Mouse (Mus musculus): ENCODE data around the gene Lekr1. TPM values are rescaled to one million over a fixed set of nuclear protein-coding genes. Genes with fewer than 3 reads are reported as not detected.

Lekr1 gene
- polyA plus RNA-seq (2016; fragmentation: Nextera tagmentation; extraction: Ambion mirVana) = 6.1 and 7.6 TPM in 2 replicates

DNA sequence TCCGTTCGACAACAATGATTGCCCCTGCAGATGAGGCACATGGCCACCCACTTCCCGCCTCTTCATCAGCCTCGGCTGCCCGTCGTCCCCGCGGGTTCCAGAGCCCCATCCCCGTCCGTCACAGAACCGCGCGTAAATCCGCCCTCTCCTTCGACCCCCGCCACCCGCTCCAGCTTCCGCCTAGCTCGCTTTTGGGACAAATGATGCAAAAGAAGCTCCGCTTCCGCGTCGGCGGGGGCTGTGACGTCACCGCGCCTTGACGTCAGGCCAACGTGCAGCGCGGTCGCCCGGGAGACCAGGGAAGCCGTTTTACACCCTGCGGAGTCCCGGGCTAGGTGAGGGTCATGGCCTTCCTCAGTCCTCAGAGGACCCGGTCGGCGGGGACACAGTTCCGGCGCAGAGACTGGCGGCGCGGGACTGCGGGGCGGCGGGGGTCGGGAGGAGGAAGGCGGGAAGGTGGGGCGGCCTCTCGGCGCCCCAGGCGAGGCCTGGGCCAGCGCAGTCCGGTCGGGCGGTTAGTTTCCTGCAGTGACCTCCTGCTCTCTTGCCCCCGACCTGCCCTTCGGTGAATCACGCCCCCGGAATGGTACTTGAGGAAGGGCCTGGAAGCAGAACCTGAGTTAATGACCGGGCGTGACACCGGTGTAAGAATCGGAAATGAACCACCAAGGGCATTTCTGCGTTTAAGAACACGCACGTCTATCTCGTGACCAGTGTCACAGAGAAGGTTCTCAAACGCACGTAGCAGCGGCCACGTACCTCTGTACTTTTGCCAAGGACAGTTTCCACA lies at the start of gene Lekr1:
Gene Lekr1, plus strand, starts transcription at position 252 of the 790 bp plus-strand sequence.
- no peaks in the 10 kb centered on the region for H3K9me3 ChIP-seq
- 2% methylated on average over 72 of the region's 73 CpGs for WGBS
- H3K9ac ChIP-seq = peak within 1 kb of the TSS; percentile 56
- peak within 1 kb of the TSS; percentile 57; the same call in 1 of the 2 replicates for H3K27ac ChIP-seq
- no peaks in the 10 kb centered on the region for H3K27me3 ChIP-seq (replicated peaks)
- H3K4me2 ChIP-seq (replicated peaks) = peak within 1 kb of the TSS; percentile 70
- H3K36me3 ChIP-seq = no peaks in the 10 kb centered on the region
- no peaks in the 10 kb centered on the region for H3K4me1 ChIP-seq
- peak within 1 kb of the TSS; percentile 63 for H3K4me3 ChIP-seq
- ATAC-seq (ENCODE audit: low FRiP score, low read depth) = peak; percentile 94

DNA sequence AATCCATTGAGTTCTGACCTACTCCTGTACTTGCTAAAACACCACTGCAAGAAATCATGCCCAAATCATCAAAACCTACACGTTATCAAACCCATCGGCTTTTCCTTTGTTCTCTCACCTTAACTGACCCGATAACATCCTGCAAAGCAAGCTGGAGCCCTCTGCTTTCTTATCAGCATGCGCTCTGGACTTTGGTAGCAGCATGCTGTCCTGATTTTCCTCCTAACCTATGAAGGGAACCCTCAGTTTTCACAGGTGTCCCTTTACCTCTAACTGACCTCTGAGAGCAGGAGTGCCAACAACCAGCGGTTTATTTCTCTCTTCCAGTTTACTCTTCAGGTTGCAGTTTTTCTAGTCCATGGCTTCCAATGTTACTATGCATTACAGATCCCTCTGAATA lies 48.5 kb upstream of the Lekr1 start:
- ATAC-seq (ENCODE audit: low FRiP score, low read depth) = no peak
- Histone ChIP-seq H3K4me2 (replicated peaks) (no peak overlapping the region), H3K27ac (no peak overlapping the region), H3K36me3 (no peaks in the 10 kb centered on the region), H3K9ac (no peak overlapping the region), H3K4me3 (no peak overlapping the region), H3K27me3 (replicated peaks) (no peaks in the 10 kb centered on the region), H3K9me3 (no peaks in the 10 kb centered on the region), H3K4me1 (no peaks in the 10 kb centered on the region)
- 84% methylated on average over 5 of the region's 5 CpGs for WGBS

- no peaks in the 10 kb centered on the region for H3K9me3 ChIP-seq
- no peak overlapping the region for H3K4me3 ChIP-seq
- H3K27ac ChIP-seq = no peak overlapping the region
- no peak for ATAC-seq (ENCODE audit: low FRiP score, low read depth)
- 88% methylated on average over 4 of the region's 4 CpGs for WGBS
- no peaks in the 10 kb centered on the region for H3K4me1 ChIP-seq
- no peak overlapping the region for H3K4me2 ChIP-seq (replicated peaks)
- H3K9ac ChIP-seq = no peak overlapping the region
- no peaks in the 10 kb centered on the region for H3K36me3 ChIP-seq
- H3K27me3 ChIP-seq (replicated peaks) = no peaks in the 10 kb centered on the region
These were observed 46.7 kb upstream of the Lekr1 start for GRCm38 (mm10) chr3:65619340-65619739.

GRCm38 (mm10) chr3:65623057-65623456 lies 43.0 kb upstream of the Lekr1 start:
- 96% methylated on average over 6 of the region's 6 CpGs for WGBS
- Histone ChIP-seq H3K27me3 (replicated peaks) (no peaks in the 10 kb centered on the region), H3K9ac (no peak overlapping the region), H3K4me1 (0 out of 2 replicates have a peak, but pooled peaks cover 6% of the 10 kb centered on the region), H3K4me2 (replicated peaks) (no peak overlapping the region), H3K4me3 (no peak overlapping the region), H3K9me3 (no peaks in the 10 kb centered on the region), H3K36me3 (no peaks in the 10 kb centered on the region), H3K27ac (no peak overlapping the region)
- no peak for ATAC-seq (ENCODE audit: low FRiP score, low read depth)

GRCm38 (mm10) chr3:65625496-65626289 lies 40.3 kb upstream of the Lekr1 start:
- Histone ChIP-seq H3K4me3 (no peak overlapping the region), H3K4me2 (replicated peaks) (no peak overlapping the region), H3K9me3 (no peaks in the 10 kb centered on the region), H3K9ac (no peak overlapping the region), H3K27me3 (replicated peaks) (no peaks in the 10 kb centered on the region), H3K27ac (no peak overlapping the region), H3K4me1 (0 out of 2 replicates have a peak, but pooled peaks cover 6% of the 10 kb centered on the region), H3K36me3 (no peaks in the 10 kb centered on the region)
- ATAC-seq (ENCODE audit: low FRiP score, low read depth) = no peak
- WGBS = 85% methylated on average over 8 of the region's 8 CpGs

GRCm38 (mm10) chr3:65626290-65626914 lies 39.6 kb upstream of the Lekr1 start:
- no peak overlapping the region for H3K4me3 ChIP-seq
- no peaks in the 10 kb centered on the region for H3K27me3 ChIP-seq (replicated peaks)
- H3K9me3 ChIP-seq = no peaks in the 10 kb centered on the region
- H3K36me3 ChIP-seq = no peaks in the 10 kb centered on the region
- H3K27ac ChIP-seq = no peak overlapping the region
- H3K4me2 ChIP-seq (replicated peaks) = no peak overlapping the region
- 88% methylated on average over 7 of the region's 7 CpGs for WGBS
- no peak overlapping the region for H3K9ac ChIP-seq
- no peak for ATAC-seq (ENCODE audit: low FRiP score, low read depth)
- 0 out of 2 replicates have a peak, but pooled peaks cover 6% of the 10 kb centered on the region for H3K4me1 ChIP-seq

GRCm38 (mm10) chr3:65627021-65627706 lies 38.9 kb upstream of the Lekr1 start:
- peak; percentile 56; the same call in 1 of the 2 replicates for ATAC-seq (ENCODE audit: low FRiP score, low read depth)
- WGBS = 42% methylated on average over 6 of the region's 6 CpGs
- H3K27me3 ChIP-seq (replicated peaks) = no peaks in the 10 kb centered on the region
- H3K9me3 ChIP-seq = no peaks in the 10 kb centered on the region
- H3K4me1 ChIP-seq = 0 out of 2 replicates have a peak, but pooled peaks cover 6% of the 10 kb centered on the region
- H3K36me3 ChIP-seq = no peaks in the 10 kb centered on the region
- no peak overlapping the region for H3K4me3 ChIP-seq
- no peak overlapping the region for H3K4me2 ChIP-seq (replicated peaks)
- H3K9ac ChIP-seq = no peak overlapping the region
- H3K27ac ChIP-seq = no peak overlapping the region

DNA sequence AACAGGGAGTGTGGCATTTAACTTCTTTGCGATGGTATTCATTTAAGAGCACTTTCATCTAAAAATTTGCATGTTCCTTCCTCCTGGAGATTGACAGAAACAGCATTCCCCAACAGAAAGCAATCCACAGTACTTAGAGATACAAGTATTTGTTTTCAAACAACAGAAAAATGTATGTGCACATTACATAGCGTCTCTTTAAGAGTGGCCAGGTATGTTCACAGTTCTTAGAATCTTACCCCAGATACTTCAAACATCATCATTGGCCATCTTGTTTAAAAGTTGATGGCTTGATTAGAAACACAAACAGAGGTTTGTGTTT lies 38.4 kb upstream of the Lekr1 start:
- no peak overlapping the region for H3K9ac ChIP-seq
- ATAC-seq (ENCODE audit: low FRiP score, low read depth) = no peak
- H3K9me3 ChIP-seq = no peaks in the 10 kb centered on the region
- WGBS = 88% methylated on average over 2 of the region's 2 CpGs
- H3K27me3 ChIP-seq (replicated peaks) = no peaks in the 10 kb centered on the region
- 0 out of 2 replicates have a peak, but pooled peaks cover 6% of the 10 kb centered on the region for H3K4me1 ChIP-seq
- no peak overlapping the region for H3K27ac ChIP-seq
- no peaks in the 10 kb centered on the region for H3K36me3 ChIP-seq
- no peak overlapping the region for H3K4me2 ChIP-seq (replicated peaks)
- no peak overlapping the region for H3K4me3 ChIP-seq

DNA sequence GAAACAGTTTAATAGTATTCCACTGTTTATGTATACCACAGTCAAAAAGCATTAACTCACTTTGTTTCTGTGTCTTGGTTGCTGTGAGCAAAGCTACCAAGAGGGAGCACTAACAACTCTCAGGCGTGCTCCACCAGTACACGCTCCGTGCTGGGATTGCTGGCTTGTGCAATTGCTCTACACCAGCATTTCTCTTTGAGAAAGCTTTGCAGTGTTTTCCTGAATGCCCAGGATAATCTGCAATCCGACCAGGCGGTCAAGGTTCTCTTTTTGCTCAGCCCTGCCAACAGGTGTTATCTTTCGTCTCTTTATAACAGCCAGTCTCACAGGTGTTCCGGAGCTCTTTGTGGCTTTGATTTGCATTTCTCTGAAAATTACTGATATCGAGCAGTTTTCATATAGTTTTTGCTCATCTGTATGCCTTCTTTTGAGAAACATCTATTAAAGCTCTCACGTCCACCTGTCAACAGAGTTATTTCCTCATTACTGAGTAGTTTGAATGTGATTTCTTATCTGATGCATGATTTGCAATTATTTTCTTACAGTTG lies 36.4 kb upstream of the Lekr1 start:
- ATAC-seq (ENCODE audit: low FRiP score, low read depth) = no peak
- no peak overlapping the region for H3K4me2 ChIP-seq (replicated peaks)
- H3K9ac ChIP-seq = no peak overlapping the region
- 0 out of 2 replicates have a peak, but pooled peaks cover 6% of the 10 kb centered on the region for H3K4me1 ChIP-seq
- no peak overlapping the region for H3K4me3 ChIP-seq
- no peaks in the 10 kb centered on the region for H3K27me3 ChIP-seq (replicated peaks)
- 85% methylated on average over 9 of the region's 9 CpGs for WGBS
- H3K36me3 ChIP-seq = no peaks in the 10 kb centered on the region
- no peaks in the 10 kb centered on the region for H3K9me3 ChIP-seq
- no peak overlapping the region for H3K27ac ChIP-seq

DNA sequence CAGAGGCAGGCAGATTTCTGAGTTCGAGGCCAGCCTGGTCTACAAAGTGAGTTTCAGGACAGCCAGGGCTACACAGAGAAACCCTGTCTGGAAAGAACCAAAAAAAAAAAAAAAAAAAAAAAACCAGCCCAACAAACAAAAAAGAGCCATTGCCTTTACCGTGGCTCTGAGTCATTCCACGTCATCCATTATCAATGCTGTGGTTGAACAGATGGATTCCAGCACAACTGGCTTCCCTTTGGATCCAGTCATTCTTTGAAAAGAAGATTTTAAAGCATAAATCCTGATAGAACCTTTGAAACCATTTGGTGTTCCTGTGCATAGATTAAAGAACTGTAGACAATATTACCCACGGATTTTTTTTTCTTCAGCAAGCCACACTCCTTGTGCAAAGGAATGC lies 32.4 kb upstream of the Lekr1 start:
- Histone ChIP-seq H3K4me1 (no peaks in the 10 kb centered on the region), H3K4me2 (replicated peaks) (no peak overlapping the region), H3K27ac (no peak overlapping the region), H3K9ac (no peak overlapping the region), H3K4me3 (no peak overlapping the region), H3K9me3 (no peaks in the 10 kb centered on the region), H3K27me3 (replicated peaks) (no peaks in the 10 kb centered on the region), H3K36me3 (no peaks in the 10 kb centered on the region)
- 67% methylated on average over 4 of the region's 4 CpGs for WGBS
- no peak for ATAC-seq (ENCODE audit: low FRiP score, low read depth)

GRCm38 (mm10) chr3:65635983-65636382 lies 30.0 kb upstream of the Lekr1 start:
- Histone ChIP-seq H3K4me2 (replicated peaks) (no peak overlapping the region), H3K9me3 (no peaks in the 10 kb centered on the region), H3K9ac (no peak overlapping the region), H3K27ac (no peak overlapping the region), H3K4me3 (no peak overlapping the region), H3K4me1 (no peaks in the 10 kb centered on the region), H3K36me3 (no peaks in the 10 kb centered on the region), H3K27me3 (replicated peaks) (no peaks in the 10 kb centered on the region)
- WGBS = 62% methylated on average over 9 of the region's 9 CpGs
- no peak for ATAC-seq (ENCODE audit: low FRiP score, low read depth)

All from neural tube, embryonic 12.5 days (tissue).